In genomic region chr12:16526134-16526533, GRCm38 (mm10) we compare ENCODE assay signal across 18 mouse cellular contexts.
A peak's percentile ranks its signal among the peaks of the same experiment; 100 is the strongest.
DNase-seq lines count a peak whose midpoint lies in the region.
"Had no signal": no experiment of that assay in that cellular context is flagged by ENCODE, and none has a peak within 500 bp of the region (broad histone marks: within the 10 kb centered on the region; RNA-seq: fewer than 3 reads in every experiment).

No protein-coding gene starts in this region.

- 36% methylated on average over 2 of the region's 2 CpGs for WGBS in macrophage (ENCODE audit: missing documents)
- 92% methylated on average over 2 of the region's 2 CpGs for WGBS in limb, embryonic 10.5 days

- no peak overlapping the region for H3K4me3 ChIP-seq in macrophage (ENCODE audit: inconsistent target)
- no peak overlapping the region for H3K4me3 ChIP-seq in limb, embryonic 10.5 days
- H3K4me3 ChIP-seq: heart, adult 2 months; limb, embryonic 15.5 days; midbrain, embryonic 12.5 days had no signal

- DNase-seq in spleen, postnatal 36 days (ENCODE audit: low spot score in 2 of 2) = peak; percentile 65 to 71
- DNase-seq in spleen, adult 12 weeks (ENCODE audit: low spot score) = no peak
- peak; percentile 26 for DNase-seq in T-cell, adult 2 months (ENCODE audit: low spot score)
- DNase-seq in layer of hippocampus, postnatal 36 days = no peak
- DNase-seq in limb, embryonic 10.5 days (ENCODE audit: low spot score) = no peak
- DNase-seq in layer of hippocampus, adult 8-10 months (ENCODE audit: low spot score in 2 of 2) = no peak
- no peak for DNase-seq in frontal cortex, postnatal 25 days (ENCODE audit: low spot score in 2 of 2)
- DNase-seq: adrenal gland, adult 8-10 months; cerebellum, adult 9-10 months; forebrain, postnatal 0 days; heart, adult 2 months; heart, postnatal 10 days; kidney, adult 8-10 months; lung, embryonic 14.5 days; right cerebral cortex, postnatal 4 days had no signal

- H3K27ac ChIP-seq in macrophage = peak overlapping the region; percentile 60
- H3K27ac ChIP-seq in limb, embryonic 10.5 days = no peak overlapping the region
- H3K27ac ChIP-seq: heart, adult 2 months; limb, embryonic 15.5 days; midbrain, embryonic 12.5 days had no signal

- H3K79me2 ChIP-seq in macrophage (ENCODE audit: inconsistent target) = no peaks in the 10 kb centered on the region

- H3K36me3 ChIP-seq in macrophage (ENCODE audit: inconsistent target) = no peaks in the 10 kb centered on the region
- H3K36me3 ChIP-seq in limb, embryonic 10.5 days = no peaks in the 10 kb centered on the region
- H3K36me3 ChIP-seq: limb, embryonic 15.5 days; midbrain, embryonic 12.5 days had no signal

- H3K9me3 ChIP-seq in limb, embryonic 10.5 days (replicated peaks) = no peaks in the 10 kb centered on the region
- H3K9me3 ChIP-seq: midbrain, embryonic 12.5 days had no signal

- H3K4me1 ChIP-seq in limb, embryonic 10.5 days = no peaks in the 10 kb centered on the region
- H3K4me1 ChIP-seq: limb, embryonic 15.5 days; midbrain, embryonic 12.5 days had no signal

- no peaks in the 10 kb centered on the region for H3K27me3 ChIP-seq in limb, embryonic 10.5 days (ENCODE audit: low read depth, poor library complexity, severe bottlenecking)
- H3K27me3 ChIP-seq: limb, embryonic 15.5 days; midbrain, embryonic 12.5 days had no signal

Comparison
In these comparisons a context has a peak if more than half of its experiments do, and no peak if none do; other contexts are left out.
1. DNase-seq: peak in spleen, postnatal 36 days (2 of 2) and T-cell, adult 2 months (single experiment); none in spleen, adult 12 weeks (single experiment), layer of hippocampus, postnatal 36 days (0 of 2), limb, embryonic 10.5 days (single experiment), layer of hippocampus, adult 8-10 months (0 of 2) and frontal cortex, postnatal 25 days (0 of 2).